Mouse (Mus musculus) C2C12 (cell line): ENCODE data around the gene Mrc2. TPM values are rescaled to one million over a fixed set of nuclear protein-coding genes. Genes with fewer than 3 reads are reported as not detected.

Experiments used
- H3K27me3 ChIP-seq: one replicate; pipeline ENCODE4 v1.6.1; 2011; ENCODE audit not compliant: control insufficient read depth, insufficient read depth, insufficient read length
- H3K36me3 ChIP-seq: one replicate; pipeline ENCODE4 v1.6.1; 2011; ENCODE audit not compliant: control insufficient read depth, insufficient read depth
- H3K4me3 ChIP-seq: one replicate; pipeline ENCODE4 v1.5.1; 2011; ENCODE audit warnings: mild to moderate bottlenecking, control low read depth; ENCODE audit not compliant: poor library complexity, insufficient read depth, severe bottlenecking
- H3K79me2 ChIP-seq: one replicate; pipeline ENCODE4 v1.6.1; 2011; ENCODE audit not compliant: control insufficient read depth, insufficient read depth
- H3K79me3 ChIP-seq: one replicate; pipeline ENCODE4 v1.6.1; 2011; ENCODE audit warnings: low read depth, control low read depth
- H3ac ChIP-seq: one replicate; pipeline ENCODE3; 2011; ENCODE audit warnings: low read depth; ENCODE audit not compliant: control insufficient read depth, insufficient read length
- CEBPB ChIP-seq: IDR thresholded peaks from one replicate; pipeline ENCODE4 v1.6.1; 2011; ENCODE audit warnings: low read depth, mild to moderate bottlenecking, control low read depth, moderate library complexity
- CTCF ChIP-seq: IDR thresholded peaks from one replicate; pipeline ENCODE4 v1.5.1; 2011; ENCODE audit not compliant: control insufficient read depth, insufficient read depth, insufficient read length
- FOSL1 ChIP-seq: IDR thresholded peaks from one replicate; pipeline ENCODE4 v1.8.0; 2011; ENCODE audit warnings: mild to moderate bottlenecking, low read length; ENCODE audit not compliant: poor library complexity, insufficient read depth, severe bottlenecking
- MAX ChIP-seq: IDR thresholded peaks from one replicate; pipeline ENCODE4 v1.6.1; 2011; ENCODE audit warnings: mild to moderate bottlenecking, control low read depth
- MYOD1 ChIP-seq: IDR thresholded peaks from one replicate; pipeline ENCODE4 v1.6.1; 2011; ENCODE audit warnings: low read depth; ENCODE audit not compliant: control insufficient read depth, insufficient read length
- MYOG ChIP-seq: IDR thresholded peaks from one replicate; pipeline ENCODE4 v1.6.1; 2011; ENCODE audit not compliant: control insufficient read depth, insufficient read length; ENCODE audit errors: extremely low read depth
- USF1 ChIP-seq: IDR thresholded peaks from one replicate; pipeline ENCODE4 v1.6.1; 2011; ENCODE audit warnings: low read depth, mild to moderate bottlenecking, control low read depth, moderate library complexity
- polyA plus RNA-seq: library from polyadenylated mRNA; unstranded; fragments of >200 nt; fragmentation: generic; extraction: Trizol; gene quantifications from one replicate; pipeline ENCODE4 v1.2.1, GENCODE M21; 2012; ENCODE audit warnings: missing spikeins

Mrc2 gene
- polyA plus RNA-seq, 1 experiment, result 28.7 TPM

GRCm38 (mm10) chr11:105261116-105261515 lies 31.3 kb upstream of the Mrc2 start:
- no peaks in the 10 kb centered on the region for H3K79me3 ChIP-seq
- H3K4me3 ChIP-seq, result no peak overlapping the region
- peaks cover 86% of the 10 kb centered on the region for H3K36me3 ChIP-seq
- no peak overlapping the region for H3ac ChIP-seq
- H3K27me3 ChIP-seq, result no peaks in the 10 kb centered on the region
- no peaks in the 10 kb centered on the region for H3K79me2 ChIP-seq
- no peak for TF ChIP-seq CEBPB
- TF ChIP-seq FOSL1, result no peak
- TF ChIP-seq CTCF, result no peak
- no peak for TF ChIP-seq MAX
- TF ChIP-seq MYOG, result no peak
- no peak for TF ChIP-seq USF1
- no peak for TF ChIP-seq MYOD1

- Histone ChIP-seq H3K79me3 (no peaks in the 10 kb centered on the region), H3ac (no peak overlapping the region), H3K36me3 (peaks cover 83% of the 10 kb centered on the region), H3K79me2 (no peaks in the 10 kb centered on the region), H3K4me3 (no peak overlapping the region), H3K27me3 (no peaks in the 10 kb centered on the region)
- TF ChIP-seq MYOG (no peak), FOSL1 (no peak)
Observed at GRCm38 (mm10) chr11:105261601-105262351, 30.7 kb upstream of the Mrc2 start.

- TF ChIP-seq CTCF (no peak), MAX (no peak), USF1 (no peak), CEBPB (no peak)
- peaks cover 78% of the 10 kb centered on the region for H3K36me3 ChIP-seq
- H3ac ChIP-seq, result no peak overlapping the region
- no peaks in the 10 kb centered on the region for H3K27me3 ChIP-seq
- no peaks in the 10 kb centered on the region for H3K79me3 ChIP-seq
- H3K4me3 ChIP-seq, result no peak overlapping the region
- no peaks in the 10 kb centered on the region for H3K79me2 ChIP-seq
Observed at GRCm38 (mm10) chr11:105264506-105264905, 27.9 kb upstream of the Mrc2 start.

- Histone ChIP-seq H3K79me2 (no peaks in the 10 kb centered on the region), H3K36me3 (peaks cover 80% of the 10 kb centered on the region), H3K79me3 (no peaks in the 10 kb centered on the region), H3ac (no peak overlapping the region), H3K4me3 (no peak overlapping the region), H3K27me3 (no peaks in the 10 kb centered on the region)
- TF ChIP-seq CTCF (no peak), MYOD1 (no peak), USF1 (no peak), FOSL1 (no peak)
Observed at GRCm38 (mm10) chr11:105264988-105265387, 27.5 kb upstream of the Mrc2 start.

GRCm38 (mm10) chr11:105270155-105270554 lies 22.3 kb upstream of the Mrc2 start:
- H3K27me3 ChIP-seq, result no peaks in the 10 kb centered on the region
- H3ac ChIP-seq, result no peak overlapping the region
- H3K4me3 ChIP-seq, result no peak overlapping the region
- TF ChIP-seq MYOD1 (no peak), FOSL1 (no peak), CTCF (no peak), CEBPB (no peak), USF1 (no peak), MAX (no peak), MYOG (no peak)
- no peaks in the 10 kb centered on the region for H3K79me2 ChIP-seq
- peaks cover 59% of the 10 kb centered on the region for H3K36me3 ChIP-seq
- H3K79me3 ChIP-seq, result no peaks in the 10 kb centered on the region

- H3K4me3 ChIP-seq, result no peak overlapping the region
- H3K36me3 ChIP-seq, result peaks cover 82% of the 10 kb centered on the region
- H3K79me3 ChIP-seq, result no peaks in the 10 kb centered on the region
- no peaks in the 10 kb centered on the region for H3K27me3 ChIP-seq
- H3K79me2 ChIP-seq, result no peaks in the 10 kb centered on the region
- H3ac ChIP-seq, result no peak overlapping the region
- TF ChIP-seq MAX, result no peak
- no peak for TF ChIP-seq CEBPB
- TF ChIP-seq MYOD1, result no peak
- no peak for TF ChIP-seq USF1
- no peak for TF ChIP-seq CTCF
- TF ChIP-seq MYOG, result no peak
- no peak for TF ChIP-seq FOSL1
Observed at GRCm38 (mm10) chr11:105280456-105280855, 12.0 kb upstream of the Mrc2 start.
